Mouse (Mus musculus) CD8-positive naive resting alpha-beta T cell, adult 57 days (primary cell): ENCODE measurements around the gene Mx1. TPM values are rescaled to one million over a fixed set of nuclear protein-coding genes. Genes with fewer than 3 reads are reported as not detected.

Experiments used
- total RNA-seq: library from RNA; stranded (reverse); gene quantifications from one replicate; pipeline ENCODE4 v1.2.4, GENCODE M21; 2023

The Mx1 gene
- 36.5 TPM for total RNA-seq

DNA sequence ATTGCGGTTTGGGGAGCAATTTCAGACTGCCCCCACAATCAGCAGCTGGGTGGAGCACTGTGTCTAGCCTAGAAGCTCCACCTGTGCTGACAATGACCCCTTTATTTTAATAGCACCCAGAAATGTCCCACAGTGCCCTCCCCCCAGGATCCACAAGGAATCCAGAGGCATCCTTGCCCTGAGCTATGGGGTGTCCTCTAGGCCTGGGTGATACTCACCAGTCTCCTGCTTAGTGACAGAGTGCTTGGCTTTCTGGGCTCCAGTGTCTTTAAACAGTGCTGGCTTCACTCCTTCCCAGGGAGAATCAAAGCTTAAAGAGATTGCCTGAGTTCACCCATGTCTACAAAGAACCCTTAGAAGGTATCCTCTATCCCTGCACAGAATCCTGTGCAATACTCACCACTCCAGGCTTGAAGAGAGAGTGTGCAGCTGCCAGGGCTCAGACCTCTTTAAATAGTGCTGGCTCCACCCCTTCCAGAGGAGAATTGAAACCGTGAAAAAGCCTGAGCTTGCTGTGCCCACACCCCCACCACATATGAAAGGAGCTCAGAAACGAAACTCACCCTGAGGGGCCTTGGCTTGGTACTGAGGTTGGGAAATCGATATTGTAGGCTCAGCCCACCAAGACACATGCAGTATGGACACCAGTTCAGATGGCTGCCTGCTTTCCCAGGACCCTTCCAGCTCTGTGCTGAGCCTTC is at the start of gene Mx1:
TSS of gene Mx1 (minus strand) at position 427 of the 701 bp plus-strand sequence.

Other genes starting within 250 kb of the Mx1 start
- gene Bace2, start 106.2 kb downstream of the Mx1 start, total RNA-seq: not detected
- gene Fam3b, start 51.9 kb upstream of the Mx1 start, total RNA-seq: 0.77 TPM
- gene Tmprss2, start 148.3 kb upstream of the Mx1 start, total RNA-seq: not detected